Mouse (Mus musculus) midbrain, embryonic 12.5 days (tissue): ENCODE measurements around the gene Hk1. TPM values are rescaled to one million over a fixed set of nuclear protein-coding genes. Genes with fewer than 3 reads are reported as not detected.

ENCODE experiments used
- ATAC-seq: fragments of 200-750 bp; cut with Nextera tagmentation; 2 replicates; pipeline ENCODE4 v1.8.0; 2017; ENCODE audit warnings: low read depth, moderate TSS enrichment, moderate library complexity; ENCODE audit not compliant: low FRiP score
- H3K27ac ChIP-seq: fragments of 300-500 bp; sonication (generic); replicated peaks from 2 replicates; pipeline ENCODE4 v1.5.1; 2016; ENCODE audit warnings: mild to moderate bottlenecking
- H3K27me3 ChIP-seq: fragments of 300-500 bp; sonication (generic); 2 replicates; pipeline ENCODE4 v1.6.1; 2016; ENCODE audit warnings: mild to moderate bottlenecking
- H3K36me3 ChIP-seq: fragments of 300-500 bp; sonication (generic); 2 replicates; pipeline ENCODE4 v1.6.1; 2016
- H3K4me1 ChIP-seq: fragments of 300-500 bp; sonication (generic); 2 replicates; pipeline ENCODE4 v1.6.1; 2016
- H3K4me2 ChIP-seq: fragments of 300-500 bp; sonication (generic); replicated peaks from 2 replicates; pipeline ENCODE4 v1.6.1; 2016; ENCODE audit warnings: mild to moderate bottlenecking, moderate library complexity
- H3K4me3 ChIP-seq: fragments of 300-500 bp; sonication (generic); 2 replicates; pipeline ENCODE4 v1.5.1; 2016; ENCODE audit warnings: mild to moderate bottlenecking
- H3K9ac ChIP-seq: fragments of 300-500 bp; sonication (generic); replicated peaks from 2 replicates; pipeline ENCODE4 v1.6.1; 2016; ENCODE audit warnings: mild to moderate bottlenecking, moderate library complexity
- H3K9me3 ChIP-seq: fragments of 300-500 bp; sonication (generic); 2 replicates; pipeline ENCODE4 v1.6.1; 2016; ENCODE audit warnings: mild to moderate bottlenecking
- WGBS: fragments of 180-500 bp; shearing (Covaris S2); methylation state at CpG from one replicate; pipeline ENCODE4 v1.1.7; 2016; 5-methylcytosine and 5-hydroxymethylcytosine counted together
- polyA plus RNA-seq: library from polyadenylated mRNA; unstranded; fragments of >200 nt; fragmentation: Nextera tagmentation; extraction: Ambion mirVana; gene quantifications from 2 replicates; pipeline ENCODE4 v1.2.1, GENCODE M21; 2016

Gene Hk1
- polyA plus RNA-seq, 1 experiment from 2014 or later, result 40.6 TPM

- Histone ChIP-seq H3K4me2 (no peak overlapping the region), H3K4me1 (no peaks in the 10 kb centered on the region), H3K27ac (no peak overlapping the region), H3K36me3 (no peaks in the 10 kb centered on the region), H3K9ac (no peak overlapping the region), H3K4me3 (no peak overlapping the region), H3K27me3 (peaks cover 12% of the 10 kb centered on the region; the same call in 1 of the 2 replicates), H3K9me3 (no peaks in the 10 kb centered on the region)
- 71% methylated on average over 6 of the region's 6 CpGs for WGBS
- no peak for ATAC-seq
Observed at GRCm38 (mm10) chr10:62224231-62224630, 155.5 kb downstream of the Hk1 start.

GRCm38 (mm10) chr10:62222777-62223176 lies 156.9 kb downstream of the Hk1 start:
- no peak overlapping the region for H3K27ac ChIP-seq
- ATAC-seq, result no peak
- H3K4me1 ChIP-seq, result no peaks in the 10 kb centered on the region
- no peak overlapping the region for H3K4me2 ChIP-seq
- no peaks in the 10 kb centered on the region for H3K36me3 ChIP-seq
- 88% methylated on average over 17 of the region's 17 CpGs for whole genome bisulfite sequencing
- no peak overlapping the region for H3K4me3 ChIP-seq
- H3K9ac ChIP-seq, result no peak overlapping the region
- no peaks in the 10 kb centered on the region for H3K9me3 ChIP-seq
- no peaks in the 10 kb centered on the region for H3K27me3 ChIP-seq

- H3K9me3 ChIP-seq, result no peaks in the 10 kb centered on the region
- WGBS, result 83% methylated on average over 2 of the region's 2 CpGs
- no peak for ATAC-seq
Observed at GRCm38 (mm10) chr10:62221647-62222046, 158.1 kb downstream of the Hk1 start.

GRCm38 (mm10) chr10:62220732-62221514 lies 158.8 kb downstream of the Hk1 start:
- WGBS, result 84% methylated on average over 8 of the region's 8 CpGs
- Histone ChIP-seq H3K9me3 (no peaks in the 10 kb centered on the region), H3K36me3 (no peaks in the 10 kb centered on the region), H3K4me2 (no peak overlapping the region), H3K27ac (no peak overlapping the region), H3K9ac (no peak overlapping the region), H3K4me3 (no peak overlapping the region), H3K27me3 (no peaks in the 10 kb centered on the region), H3K4me1 (peaks cover 7% of the 10 kb centered on the region)
- ATAC-seq, result no peak

More at GRCm38 (mm10) chr10:62221647-62222046, 158.1 kb downstream of the Hk1 start:
- H3K9ac ChIP-seq, result no peak overlapping the region
- H3K4me2 ChIP-seq, result no peak overlapping the region
- no peaks in the 10 kb centered on the region for H3K36me3 ChIP-seq
- no peak overlapping the region for H3K4me3 ChIP-seq
- no peaks in the 10 kb centered on the region for H3K27me3 ChIP-seq
- peaks cover 7% of the 10 kb centered on the region for H3K4me1 ChIP-seq
- no peak overlapping the region for H3K27ac ChIP-seq

Other genes with a start within 250 kb of the Hk1 start
- 0.46 TPM in 1 of 2 replicates, not detected in the other for gene Neurog3, start 246.8 kb downstream of the Hk1 start, polyA plus RNA-seq
- 41.0 and 41.6 TPM in 2 replicates for gene Fam241b, start 236.0 kb downstream of the Hk1 start, polyA plus RNA-seq
- 11.7 and 12.5 TPM in 2 replicates for gene Tspan15, start 148.7 kb downstream of the Hk1 start, polyA plus RNA-seq
- not detected in 2 replicates for gene Tacr2, start 127.5 kb downstream of the Hk1 start, polyA plus RNA-seq
- 0.18 and 0.52 TPM in 2 replicates for gene Hkdc1, start 42.6 kb upstream of the Hk1 start, polyA plus RNA-seq
- 1.1 and 1.3 TPM in 2 replicates for gene 4930507D05Rik, start 69.6 kb upstream of the Hk1 start, polyA plus RNA-seq
- gene Supv3l1, start 69.8 kb upstream of the Hk1 start, polyA plus RNA-seq, result 27.9 and 29.2 TPM in 2 replicates
- gene Vps26a, start 106.9 kb upstream of the Hk1 start, polyA plus RNA-seq, result 80.7 and 84.2 TPM in 2 replicates
- gene Srgn, start 147.5 kb upstream of the Hk1 start, polyA plus RNA-seq, result 6.1 and 6.6 TPM in 2 replicates
- 66.3 and 73.1 TPM in 2 replicates for gene Kif1bp, start 198.5 kb upstream of the Hk1 start, polyA plus RNA-seq
- 27.4 and 29.2 TPM in 2 replicates for gene Ddx21, start 222.4 kb upstream of the Hk1 start, polyA plus RNA-seq